Mouse (Mus musculus): ENCODE data around the gene Xrcc3. TPM values are rescaled to one million over a fixed set of nuclear protein-coding genes. Genes with fewer than 3 reads are reported as not detected.

The Xrcc3 gene
- polyA plus RNA-seq, 1 experiment from 2014 or later, result 3.1 TPM

GRCm38 (mm10) chr12:111768322-111768928 lies 45.2 kb downstream of the Xrcc3 start:
- Histone ChIP-seq H3K4me2 (no peak overlapping the region), H3K27ac (no peak overlapping the region), H3K9me3 (no peaks in the 10 kb centered on the region), H3K9ac (no peak overlapping the region), H3K4me3 (no peak overlapping the region), H3K27me3 (replicated peaks) (no peaks in the 10 kb centered on the region), H3K4me1 (peaks cover 37% of the 10 kb centered on the region), H3K36me3 (replicated peaks) (peaks cover 11% of the 10 kb centered on the region)
- 91% methylated on average over 10 of the region's 10 CpGs for WGBS
- no peak for ATAC-seq (replicated peaks)

- WGBS, result 23% methylated on average over 16 of the region's 16 CpGs
- peaks cover 45% of the 10 kb centered on the region for H3K4me1 ChIP-seq
- ATAC-seq (replicated peaks), result no peak; the same call in 1 of the 2 replicates
- H3K4me2 ChIP-seq, result peak overlapping the region; percentile 20
- H3K27me3 ChIP-seq (replicated peaks), result no peaks in the 10 kb centered on the region
- no peak overlapping the region for H3K9ac ChIP-seq
- no peak overlapping the region for H3K4me3 ChIP-seq
- no peaks in the 10 kb centered on the region for H3K9me3 ChIP-seq
- H3K36me3 ChIP-seq (replicated peaks), result no peaks in the 10 kb centered on the region
- no peak overlapping the region for H3K27ac ChIP-seq
These were observed 47.1 kb downstream of the Xrcc3 start for GRCm38 (mm10) chr12:111766313-111767236.

- no peak overlapping the region for H3K9ac ChIP-seq
- H3K4me2 ChIP-seq, result no peak overlapping the region
- peaks cover 60% of the 10 kb centered on the region for H3K4me1 ChIP-seq
- ATAC-seq (replicated peaks), result no peak
- H3K27ac ChIP-seq, result no peak overlapping the region
- H3K27me3 ChIP-seq (replicated peaks), result no peaks in the 10 kb centered on the region
- no peaks in the 10 kb centered on the region for H3K36me3 ChIP-seq (replicated peaks)
- WGBS, result 93% methylated on average over 13 of the region's 13 CpGs
- no peaks in the 10 kb centered on the region for H3K9me3 ChIP-seq
- H3K4me3 ChIP-seq, result no peak overlapping the region
These were observed 50.9 kb downstream of the Xrcc3 start for GRCm38 (mm10) chr12:111762620-111763280.

GRCm38 (mm10) chr12:111760306-111760908 lies 53.3 kb downstream of the Xrcc3 start:
- ATAC-seq (replicated peaks), result no peak
- peak overlapping the region; percentile 98 for H3K4me2 ChIP-seq
- no peaks in the 10 kb centered on the region for H3K9me3 ChIP-seq
- peak overlapping the region; percentile 98; the same call in 1 of the 2 replicates for H3K27ac ChIP-seq
- 73% methylated on average over 7 of the region's 7 CpGs for WGBS
- H3K27me3 ChIP-seq (replicated peaks), result no peaks in the 10 kb centered on the region
- H3K36me3 ChIP-seq (replicated peaks), result no peaks in the 10 kb centered on the region
- peak overlapping the region; percentile 62 for H3K4me3 ChIP-seq
- peaks cover 43% of the 10 kb centered on the region for H3K4me1 ChIP-seq
- peak overlapping the region; percentile 87 for H3K9ac ChIP-seq

- Histone ChIP-seq H3K36me3 (replicated peaks) (no peaks in the 10 kb centered on the region), H3K27ac (peak overlapping the region; percentile 98), H3K4me2 (peak overlapping the region; percentile 98), H3K4me1 (peaks cover 42% of the 10 kb centered on the region), H3K4me3 (peak overlapping the region; percentile 62), H3K27me3 (replicated peaks) (no peaks in the 10 kb centered on the region), H3K9me3 (no peaks in the 10 kb centered on the region), H3K9ac (peak overlapping the region; percentile 87)
- under 1% methylated on average over 35 of the region's 35 CpGs for WGBS
- peak; percentile 69 for ATAC-seq (replicated peaks)
These were observed 54.3 kb downstream of the Xrcc3 start for GRCm38 (mm10) chr12:111759176-111760061.

GRCm38 (mm10) chr12:111758381-111759175 lies 55.1 kb downstream of the Xrcc3 start, which contains the start of gene Klc1:
Klc1 (plus strand) TSS chr12:111758849.
- Histone ChIP-seq H3K4me3 (peak within 1 kb of the TSS; percentile 62), H3K4me1 (peaks cover 36% of the 10 kb centered on the region), H3K4me2 (peak within 1 kb of the TSS; percentile 98), H3K36me3 (replicated peaks) (no peaks in the 10 kb centered on the region), H3K9ac (peak within 1 kb of the TSS; percentile 87), H3K27ac (peak within 1 kb of the TSS; percentile 98), H3K27me3 (replicated peaks) (no peaks in the 10 kb centered on the region), H3K9me3 (no peaks in the 10 kb centered on the region)
- peak; percentile 81 for ATAC-seq (replicated peaks)
- WGBS, result under 1% methylated on average over 81 of the region's 85 CpGs

- Histone ChIP-seq H3K27ac (peak overlapping the region; percentile 98), H3K9me3 (no peaks in the 10 kb centered on the region), H3K4me1 (peaks cover 36% of the 10 kb centered on the region), H3K36me3 (replicated peaks) (no peaks in the 10 kb centered on the region), H3K4me3 (peak overlapping the region; percentile 62), H3K4me2 (peak overlapping the region; percentile 98), H3K9ac (peak overlapping the region; percentile 87), H3K27me3 (replicated peaks) (no peaks in the 10 kb centered on the region)
- WGBS, result 52% methylated on average over 10 of the region's 10 CpGs
- peak; percentile 5; the same call in 1 of the 2 replicates for ATAC-seq (replicated peaks)
These were observed 55.9 kb downstream of the Xrcc3 start for GRCm38 (mm10) chr12:111757561-111758325.

GRCm38 (mm10) chr12:111756698-111757082 lies 57.0 kb downstream of the Xrcc3 start:
- Histone ChIP-seq H3K27ac (no peak overlapping the region), H3K9ac (no peak overlapping the region), H3K9me3 (no peaks in the 10 kb centered on the region), H3K4me1 (peaks cover 29% of the 10 kb centered on the region), H3K4me2 (no peak overlapping the region), H3K27me3 (replicated peaks) (no peaks in the 10 kb centered on the region), H3K4me3 (no peak overlapping the region), H3K36me3 (replicated peaks) (no peaks in the 10 kb centered on the region)
- ATAC-seq (replicated peaks), result no peak
- 50% methylated on average over 5 of the region's 5 CpGs for WGBS

GRCm38 (mm10) chr12:111756082-111756697 lies 57.5 kb downstream of the Xrcc3 start:
- H3K27me3 ChIP-seq (replicated peaks), result no peaks in the 10 kb centered on the region
- H3K9me3 ChIP-seq, result no peaks in the 10 kb centered on the region
- no peaks in the 10 kb centered on the region for H3K36me3 ChIP-seq (replicated peaks)
- no peak overlapping the region for H3K27ac ChIP-seq
- WGBS, result 66% methylated on average over 4 of the region's 4 CpGs
- no peak for ATAC-seq (replicated peaks)
- no peak overlapping the region for H3K9ac ChIP-seq
- no peak overlapping the region for H3K4me3 ChIP-seq
- peaks cover 25% of the 10 kb centered on the region for H3K4me1 ChIP-seq
- no peak overlapping the region for H3K4me2 ChIP-seq

GRCm38 (mm10) chr12:111755231-111755630 lies 58.4 kb downstream of the Xrcc3 start:
- H3K9ac ChIP-seq, result no peak overlapping the region
- H3K36me3 ChIP-seq (replicated peaks), result no peaks in the 10 kb centered on the region
- no peak overlapping the region for H3K27ac ChIP-seq
- no peaks in the 10 kb centered on the region for H3K9me3 ChIP-seq
- H3K4me2 ChIP-seq, result no peak overlapping the region
- peaks cover 16% of the 10 kb centered on the region for H3K4me1 ChIP-seq
- ATAC-seq (replicated peaks), result no peak
- H3K27me3 ChIP-seq (replicated peaks), result no peaks in the 10 kb centered on the region
- 68% methylated on average over 2 of the region's 2 CpGs for WGBS
- H3K4me3 ChIP-seq, result no peak overlapping the region

Data from midbrain, embryonic 15.5 days (tissue).